Mouse (Mus musculus): ENCODE results near the gene Lancl1. TPM values are rescaled to one million over a fixed set of nuclear protein-coding genes. Genes with fewer than 3 reads are reported as not detected.

Gene Lancl1
- polyA plus RNA-seq, 1 experiment = 58.6 TPM

DNA sequence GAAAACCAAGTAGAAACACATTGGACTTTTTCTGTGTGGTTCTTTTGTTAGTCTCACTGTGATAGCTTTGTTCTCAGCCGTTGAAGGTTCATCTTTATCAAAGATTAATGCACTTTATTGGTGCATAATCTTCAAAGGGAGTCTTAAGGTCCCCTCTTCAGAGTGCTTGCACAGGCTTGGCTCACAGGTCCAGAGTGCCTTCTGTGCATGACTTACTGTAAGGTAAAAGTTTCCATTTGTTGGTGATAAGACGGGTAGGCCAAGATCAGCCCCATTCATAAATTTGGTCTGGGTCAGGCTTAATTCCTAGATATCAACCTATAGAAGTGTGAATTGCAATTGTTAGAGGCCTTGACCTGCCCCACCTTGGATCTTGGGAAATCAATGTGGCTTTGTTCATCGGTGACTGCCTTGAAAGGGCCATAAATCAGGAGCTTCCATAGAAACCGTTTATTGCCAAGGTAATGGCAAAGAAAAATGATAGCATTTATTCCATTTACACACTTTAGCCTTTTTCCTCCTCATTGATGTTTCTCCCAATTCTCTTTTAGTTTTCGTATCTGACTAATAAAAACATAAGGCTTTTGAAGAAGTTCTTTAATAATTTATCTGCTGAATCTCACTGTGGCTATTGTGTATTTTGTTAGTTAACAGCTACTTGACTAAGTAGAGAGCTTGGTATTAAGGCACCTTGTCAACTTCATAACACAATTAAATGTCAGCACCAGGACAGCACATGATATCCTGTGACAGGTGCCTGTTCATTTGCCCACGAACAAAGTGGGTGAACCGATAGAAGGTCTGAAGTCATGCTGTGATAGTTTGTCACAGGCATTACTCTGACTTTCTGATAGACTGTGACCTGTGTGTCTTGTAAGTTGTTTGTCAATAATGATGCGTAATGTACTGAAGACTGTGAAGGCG is 26.9 kb upstream of the Lancl1 start:
- Histone ChIP-seq H3K4me3 (no peak overlapping the region), H3K36me3 (ENCODE audit: control insufficient read depth, insufficient read depth) (no peaks in the 10 kb centered on the region), H3K27me3 (ENCODE audit: control insufficient read depth, insufficient read depth, insufficient read length) (no peaks in the 10 kb centered on the region), H3K4me2 (ENCODE audit: low read depth) (no peak overlapping the region), H3ac (ENCODE audit: control insufficient read depth, insufficient read length) (no peak overlapping the region), H3K79me2 (ENCODE audit: control insufficient read depth, insufficient read depth) (no peaks in the 10 kb centered on the region)
- TF ChIP-seq POLR2A (IDR thresholded peaks at IDR 0.05; ENCODE audit: insufficient read length, low read depth) (no peak), MYOD1 (IDR thresholded peaks at IDR 0.05; ENCODE audit: control insufficient read depth in 1 of 3, insufficient read length in 2 of 3, low read depth in 2 of 3) (peak in 1 of 3 experiments; percentile 19)

DNA sequence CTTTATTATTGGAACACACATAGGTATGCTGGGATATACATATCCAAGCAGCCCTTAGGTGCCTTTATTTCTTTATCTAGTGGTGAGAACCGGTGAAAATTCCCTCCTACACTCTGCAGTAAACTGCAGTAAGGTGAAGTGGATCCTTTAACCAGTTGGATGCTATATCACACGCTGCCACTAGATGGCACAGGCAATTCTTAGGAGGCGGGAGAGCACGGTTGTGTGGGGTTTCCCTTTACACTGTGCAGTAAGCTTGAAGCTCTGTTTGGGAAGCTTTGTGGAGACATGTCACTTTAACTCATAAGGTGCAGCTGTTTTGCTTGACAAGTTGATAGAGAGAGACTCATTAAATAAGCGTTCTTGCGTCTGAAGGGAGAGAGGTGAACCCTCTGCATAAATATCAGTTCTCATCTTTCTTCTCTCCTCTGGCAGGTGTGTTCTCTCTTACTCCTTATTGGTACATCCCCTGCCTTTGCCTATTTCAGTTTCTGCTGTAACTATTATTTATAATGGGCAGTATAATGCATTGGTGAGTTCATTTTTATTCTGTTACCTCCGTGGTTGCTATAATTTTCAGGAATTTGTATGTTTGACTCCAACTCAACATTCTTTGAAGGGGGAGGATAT is 22.9 kb upstream of the Lancl1 start:
- Histone ChIP-seq H3K4me2 (ENCODE audit: low read depth) (no peak overlapping the region), H3K27me3 (ENCODE audit: control insufficient read depth, insufficient read depth, insufficient read length) (no peaks in the 10 kb centered on the region), H3K36me3 (ENCODE audit: control insufficient read depth, insufficient read depth) (no peaks in the 10 kb centered on the region), H3K4me3 (no peak overlapping the region), H3ac (ENCODE audit: control insufficient read depth, insufficient read length) (no peak overlapping the region), H3K79me2 (ENCODE audit: control insufficient read depth, insufficient read depth) (no peaks in the 10 kb centered on the region)
- TF ChIP-seq TCF12 (IDR thresholded peaks at IDR 0.05; ENCODE audit: insufficient read depth, poor library complexity, severe bottlenecking) (no peak), SRF (IDR thresholded peaks at IDR 0.05; ENCODE audit: control insufficient read depth, insufficient read length, low read depth) (no peak), USF1 (IDR thresholded peaks at IDR 0.05; ENCODE audit: low read depth) (no peak), MYOG (IDR thresholded peaks at IDR 0.05; ENCODE audit: control insufficient read depth in 1 of 3, insufficient read depth in 1 of 3, insufficient read length in 2 of 3, low read depth in 2 of 3) (no peak), E2F4 (IDR thresholded peaks at IDR 0.05; ENCODE audit: insufficient read depth) (no peak), POLR2AphosphoS2 (IDR thresholded peaks at IDR 0.05; ENCODE audit: insufficient read length, low read depth) (no peak), POLR2A (IDR thresholded peaks at IDR 0.05; ENCODE audit: insufficient read length, low read depth) (no peak), TCF3 (IDR thresholded peaks at IDR 0.05; ENCODE audit: insufficient read length, low read depth) (no peak), MYOD1 (IDR thresholded peaks at IDR 0.05; ENCODE audit: control insufficient read depth in 1 of 3, insufficient read length in 2 of 3, low read depth in 2 of 3) (no peak)

DNA sequence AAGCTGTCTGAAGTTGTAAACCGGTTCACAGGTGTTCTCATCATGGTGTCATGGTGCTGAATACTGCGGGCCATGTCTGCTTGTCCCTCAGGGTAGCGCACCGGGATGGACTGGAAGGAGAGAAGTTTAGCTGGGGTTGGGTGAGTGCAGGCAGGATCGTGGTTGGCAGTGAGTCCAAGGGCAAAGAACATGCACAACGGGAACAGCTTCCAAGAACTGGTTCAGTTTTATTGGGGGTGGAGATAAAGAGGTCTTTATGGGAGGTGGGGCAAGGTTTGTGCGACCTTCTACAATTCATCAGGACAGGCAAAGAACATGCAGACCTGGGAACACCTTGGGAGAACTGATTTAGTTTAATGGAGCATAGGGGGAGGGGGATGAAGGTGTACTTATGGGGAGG is 17.1 kb upstream of the Lancl1 start:
- Histone ChIP-seq H3K36me3 (ENCODE audit: control insufficient read depth, insufficient read depth) (no peaks in the 10 kb centered on the region), H3K4me2 (ENCODE audit: low read depth) (no peak overlapping the region), H3K4me3 (no peak overlapping the region), H3K27me3 (ENCODE audit: control insufficient read depth, insufficient read depth, insufficient read length) (no peaks in the 10 kb centered on the region), H3ac (ENCODE audit: control insufficient read depth, insufficient read length) (no peak overlapping the region), H3K79me2 (ENCODE audit: control insufficient read depth, insufficient read depth) (no peaks in the 10 kb centered on the region)
- TF ChIP-seq MAX (IDR thresholded peaks at IDR 0.05; ENCODE audit: low read depth) = no peak
- no peak for TF ChIP-seq MYOG (IDR thresholded peaks at IDR 0.05; ENCODE audit: control insufficient read depth in 1 of 3, insufficient read depth in 1 of 3, insufficient read length in 2 of 3, low read depth in 2 of 3)
- TF ChIP-seq CEBPB (IDR thresholded peaks at IDR 0.05; ENCODE audit: insufficient read depth, poor library complexity, severe bottlenecking) = no peak

DNA sequence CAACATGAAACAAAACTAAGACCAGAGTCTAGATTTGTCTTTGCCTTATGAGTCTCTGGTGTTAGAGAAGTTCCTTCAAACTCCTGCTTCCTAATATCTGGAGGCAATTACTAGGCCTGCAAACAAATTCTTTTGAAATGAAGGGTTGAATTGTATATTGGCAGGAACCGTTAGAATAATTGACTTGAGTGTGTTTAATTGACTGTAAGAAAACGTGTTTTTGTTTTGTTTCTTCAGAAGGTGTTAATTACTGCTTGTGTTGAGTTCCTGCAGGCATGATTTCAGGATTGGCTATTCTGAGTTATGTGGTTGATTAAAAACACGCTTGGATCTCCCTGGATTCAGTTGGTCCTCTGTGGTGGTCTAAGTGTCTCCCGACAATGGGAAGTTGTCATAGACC is 14.0 kb upstream of the Lancl1 start:
- Histone ChIP-seq H3K79me2 (ENCODE audit: control insufficient read depth, insufficient read depth) (no peaks in the 10 kb centered on the region), H3ac (ENCODE audit: control insufficient read depth, insufficient read length) (no peak overlapping the region), H3K36me3 (ENCODE audit: control insufficient read depth, insufficient read depth) (no peaks in the 10 kb centered on the region), H3K4me3 (no peak overlapping the region), H3K27me3 (ENCODE audit: control insufficient read depth, insufficient read depth, insufficient read length) (no peaks in the 10 kb centered on the region), H3K4me2 (ENCODE audit: low read depth) (no peak overlapping the region)
- no peak for TF ChIP-seq SRF (IDR thresholded peaks at IDR 0.05; ENCODE audit: control insufficient read depth, insufficient read length, low read depth)
- TF ChIP-seq TCF3 (IDR thresholded peaks at IDR 0.05; ENCODE audit: insufficient read length, low read depth) = no peak
- TF ChIP-seq POLR2AphosphoS2 (IDR thresholded peaks at IDR 0.05; ENCODE audit: insufficient read length, low read depth) = no peak
- TF ChIP-seq USF1 (IDR thresholded peaks at IDR 0.05; ENCODE audit: low read depth) = no peak
- TF ChIP-seq MAX (IDR thresholded peaks at IDR 0.05; ENCODE audit: low read depth) = no peak
- no peak for TF ChIP-seq TCF12 (IDR thresholded peaks at IDR 0.05; ENCODE audit: insufficient read depth, poor library complexity, severe bottlenecking)
- TF ChIP-seq MYOD1 (IDR thresholded peaks at IDR 0.05; ENCODE audit: control insufficient read depth in 1 of 3, insufficient read length in 2 of 3, low read depth in 2 of 3) = no peak

DNA sequence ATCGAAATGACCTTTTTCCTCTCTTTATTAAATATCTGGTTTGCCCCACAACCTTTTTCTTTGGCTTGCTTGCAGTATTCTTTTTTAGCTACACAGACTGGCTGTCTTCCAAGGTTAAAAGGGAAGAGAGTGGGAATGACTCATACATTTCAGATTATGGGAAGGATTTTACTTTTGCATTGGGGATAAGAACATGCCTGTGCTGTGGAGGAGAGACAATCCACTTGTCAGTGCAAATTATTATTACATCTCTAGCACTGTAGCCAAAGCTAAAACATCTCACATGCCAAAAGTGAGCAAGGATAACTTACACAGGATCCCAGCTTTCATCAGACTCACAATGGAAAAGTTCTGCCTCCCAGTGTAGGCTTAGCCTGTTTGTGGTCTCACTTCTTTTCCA is 10.9 kb upstream of the Lancl1 start:
- no peak for TF ChIP-seq E2F4 (IDR thresholded peaks at IDR 0.05; ENCODE audit: insufficient read depth)
- TF ChIP-seq CEBPB (IDR thresholded peaks at IDR 0.05; ENCODE audit: insufficient read depth, poor library complexity, severe bottlenecking) = no peak
- TF ChIP-seq SRF (IDR thresholded peaks at IDR 0.05; ENCODE audit: control insufficient read depth, insufficient read length, low read depth) = no peak
- TF ChIP-seq POLR2A (IDR thresholded peaks at IDR 0.05; ENCODE audit: insufficient read length, low read depth) = no peak
- TF ChIP-seq REST (IDR thresholded peaks at IDR 0.05; ENCODE audit: insufficient read depth, insufficient read length) = no peak
- TF ChIP-seq MYOD1 (IDR thresholded peaks at IDR 0.05; ENCODE audit: control insufficient read depth in 1 of 3, insufficient read length in 2 of 3, low read depth in 2 of 3) = no peak
- no peak for TF ChIP-seq POLR2AphosphoS2 (IDR thresholded peaks at IDR 0.05; ENCODE audit: insufficient read length, low read depth)
- TF ChIP-seq USF1 (IDR thresholded peaks at IDR 0.05; ENCODE audit: low read depth) = no peak
- no peak for TF ChIP-seq MAX (IDR thresholded peaks at IDR 0.05; ENCODE audit: low read depth)
- TF ChIP-seq TCF3 (IDR thresholded peaks at IDR 0.05; ENCODE audit: insufficient read length, low read depth) = no peak
- TF ChIP-seq MYOG (IDR thresholded peaks at IDR 0.05; ENCODE audit: control insufficient read depth in 1 of 3, insufficient read depth in 1 of 3, insufficient read length in 2 of 3, low read depth in 2 of 3) = no peak
- Histone ChIP-seq H3K27me3 (ENCODE audit: control insufficient read depth, insufficient read depth, insufficient read length) (no peaks in the 10 kb centered on the region), H3K4me3 (no peak overlapping the region), H3K4me2 (ENCODE audit: low read depth) (no peak overlapping the region), H3K79me2 (ENCODE audit: control insufficient read depth, insufficient read depth) (no peaks in the 10 kb centered on the region), H3ac (ENCODE audit: control insufficient read depth, insufficient read length) (no peak overlapping the region), H3K36me3 (ENCODE audit: control insufficient read depth, insufficient read depth) (no peaks in the 10 kb centered on the region)
